Mouse (Mus musculus): ENCODE measurements around the gene Rcvrn.

DNA sequence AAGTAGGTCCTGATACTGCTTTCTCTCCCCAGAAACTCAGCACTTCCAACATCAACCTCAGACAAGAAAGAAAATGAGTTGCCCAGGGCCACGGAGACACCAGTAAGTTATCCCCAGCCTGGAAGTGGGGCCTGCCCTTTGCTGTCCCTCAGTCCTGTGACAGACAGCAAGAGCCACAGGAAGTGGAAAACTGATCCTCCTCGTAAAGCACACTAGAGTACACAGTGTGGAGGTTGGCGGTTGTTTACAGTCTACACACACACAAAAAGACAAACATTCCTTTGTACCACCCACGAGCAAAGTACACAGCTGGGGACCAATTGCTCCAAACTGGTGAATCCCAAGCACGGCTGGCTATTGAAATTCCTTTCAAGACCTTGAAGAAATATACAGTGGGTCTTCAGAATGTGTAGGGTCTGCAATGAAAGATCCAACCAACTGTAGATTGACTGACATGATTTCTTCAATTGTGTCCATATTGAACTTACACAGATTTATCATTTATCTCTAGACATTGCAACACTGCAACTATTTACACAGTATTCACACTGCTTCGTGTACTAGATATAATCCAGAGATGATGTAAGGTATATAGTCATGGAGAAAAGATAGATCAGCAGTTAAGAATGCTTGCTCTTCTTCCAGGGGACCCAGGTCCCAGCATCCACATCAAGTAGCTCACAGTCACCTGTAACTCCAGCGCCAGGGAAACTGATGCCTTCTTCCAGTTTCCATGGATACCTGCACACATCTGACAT, 27.5 kb downstream of the Rcvrn start:
- TF ChIP-seq KAT2A (conservative IDR thresholded peaks at IDR 0.05; ENCODE audit: low read depth, low read length) (no peak), TBP (IDR thresholded peaks at IDR 0.05; ENCODE audit: low read depth, low read length) (no peak), POLR2A (IDR thresholded peaks at IDR 0.05; ENCODE audit: control insufficient read depth in 1 of 2, insufficient read depth in 1 of 2, low read depth in 1 of 2, low read length in 2 of 2, poor library complexity in 1 of 2) (no peak), ETS1 (IDR thresholded peaks at IDR 0.05; ENCODE audit: low read depth, low read length) (no peak), RAD21 (IDR thresholded peaks at IDR 0.05; ENCODE audit: low read depth, low read length) (no peak)
